Mouse (Mus musculus): ENCODE results near the gene Armh4. TPM values are rescaled to one million over a fixed set of nuclear protein-coding genes. Genes with fewer than 3 reads are reported as not detected.
"Not testable (repeated sequence)": the region's sequence is repeated elsewhere in the genome, so short reads cannot be mapped to it uniquely, and the experiment has no call there.

Armh4 gene
- polyA plus RNA-seq, 1 experiment, result 13.4 TPM

- no peak for TF ChIP-seq CTCF (IDR thresholded peaks at IDR 0.05; ENCODE audit: borderline replicate concordance, extremely low read depth, insufficient read depth, insufficient read length)
- TF ChIP-seq POLR2A (IDR thresholded peaks at IDR 0.05; ENCODE audit: borderline replicate concordance, extremely low read depth, insufficient read depth, insufficient read length, poor library complexity, severe bottlenecking), result no peak
- DNase-seq (ENCODE audit: low read depth), result peak; percentile 25
These were observed 2.8 kb downstream of the Armh4 start for GRCm38 (mm10) chr14:49780416-49780815.

DNA sequence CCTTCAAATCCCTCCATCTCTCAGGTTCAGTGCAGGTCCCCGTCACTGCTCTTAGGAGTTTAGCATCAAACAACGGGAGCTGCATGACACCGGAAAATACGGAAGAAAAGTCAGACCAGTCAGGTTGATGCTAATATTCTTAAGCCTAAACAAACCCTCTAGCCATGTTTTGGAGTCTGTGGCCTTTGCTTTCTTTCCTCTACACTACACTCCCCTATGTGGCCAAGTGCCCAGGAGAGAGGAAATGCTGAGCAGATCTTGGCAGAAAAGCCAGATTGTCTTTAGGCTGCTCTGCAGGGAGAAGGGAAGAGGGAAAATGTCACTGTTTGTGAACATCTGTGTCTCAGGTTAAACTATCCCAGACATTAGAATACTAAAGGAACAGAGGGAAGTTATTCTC, 5.6 kb downstream of the Armh4 start:
- not testable (repeated sequence) for DNase-seq (ENCODE audit: low read depth)

- TF ChIP-seq CTCF (IDR thresholded peaks at IDR 0.05; ENCODE audit: borderline replicate concordance, extremely low read depth, insufficient read depth, insufficient read length) (no peak), POLR2A (IDR thresholded peaks at IDR 0.05; ENCODE audit: borderline replicate concordance, extremely low read depth, insufficient read depth, insufficient read length, poor library complexity, severe bottlenecking) (no peak)
- no peak for DNase-seq (ENCODE audit: low read depth)
These were observed 11.4 kb downstream of the Armh4 start for GRCm38 (mm10) chr14:49771746-49772145.

- TF ChIP-seq CTCF (IDR thresholded peaks at IDR 0.05; ENCODE audit: borderline replicate concordance, extremely low read depth, insufficient read depth, insufficient read length) (no peak), POLR2A (IDR thresholded peaks at IDR 0.05; ENCODE audit: borderline replicate concordance, extremely low read depth, insufficient read depth, insufficient read length, poor library complexity, severe bottlenecking) (no peak)
- DNase-seq (ENCODE audit: low read depth), result peak; percentile 26
These were observed 16.6 kb downstream of the Armh4 start for GRCm38 (mm10) chr14:49766601-49767000.

DNA sequence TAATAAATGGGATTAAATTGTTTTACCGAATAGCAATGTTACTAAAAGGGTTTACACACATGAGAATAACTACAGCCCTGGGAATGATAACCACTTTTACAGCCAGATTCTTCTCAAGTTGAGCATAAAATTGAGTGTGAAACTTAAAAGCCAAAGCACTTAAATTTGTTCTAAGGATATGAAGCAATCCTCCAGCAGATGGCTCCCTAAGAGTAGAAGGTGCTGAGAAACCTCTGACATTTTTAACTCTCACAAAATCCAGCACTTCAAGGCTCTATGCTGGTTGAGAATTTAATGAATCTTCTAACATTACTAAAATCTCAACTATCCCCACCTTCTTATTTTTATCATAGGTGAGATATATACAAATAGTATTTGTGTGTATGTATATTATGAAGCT, 27.3 kb downstream of the Armh4 start:
- TF ChIP-seq POLR2A (IDR thresholded peaks at IDR 0.05; ENCODE audit: borderline replicate concordance, extremely low read depth, insufficient read depth, insufficient read length, poor library complexity, severe bottlenecking), result no peak
- TF ChIP-seq CTCF (IDR thresholded peaks at IDR 0.05; ENCODE audit: borderline replicate concordance, extremely low read depth, insufficient read depth, insufficient read length), result no peak
- peak; percentile 37 for DNase-seq (ENCODE audit: low read depth)

DNA sequence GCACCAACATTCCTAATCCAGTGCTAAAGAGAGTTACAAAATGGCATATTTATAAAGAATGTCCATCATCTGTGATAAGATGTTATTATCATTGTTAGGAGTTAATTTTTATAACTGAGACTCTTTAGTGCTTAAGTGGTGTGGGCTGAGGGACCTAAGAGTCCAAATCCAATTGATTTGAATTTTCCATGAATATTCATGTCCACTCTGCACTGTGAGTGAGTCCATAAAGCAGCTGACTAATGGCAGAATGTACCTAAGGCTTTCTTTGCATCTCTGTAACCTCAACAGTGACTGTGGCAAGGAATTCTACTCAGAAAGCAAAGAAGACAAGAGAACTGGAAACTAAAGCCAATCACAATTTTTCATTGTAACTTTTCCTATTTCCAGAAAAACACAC, 30.6 kb downstream of the Armh4 start:
- no peak for TF ChIP-seq POLR2A (IDR thresholded peaks at IDR 0.05; ENCODE audit: borderline replicate concordance, extremely low read depth, insufficient read depth, insufficient read length, poor library complexity, severe bottlenecking)
- TF ChIP-seq CTCF (IDR thresholded peaks at IDR 0.05; ENCODE audit: borderline replicate concordance, extremely low read depth, insufficient read depth, insufficient read length), result no peak
- peak; percentile 47 for DNase-seq (ENCODE audit: low read depth)

GRCm38 (mm10) chr14:49745874-49746273, 37.3 kb downstream of the Armh4 start:
- TF ChIP-seq CTCF (IDR thresholded peaks at IDR 0.05; ENCODE audit: borderline replicate concordance, extremely low read depth, insufficient read depth, insufficient read length), result no peak
- TF ChIP-seq POLR2A (IDR thresholded peaks at IDR 0.05; ENCODE audit: borderline replicate concordance, extremely low read depth, insufficient read depth, insufficient read length, poor library complexity, severe bottlenecking), result no peak
- DNase-seq (ENCODE audit: low read depth), result no peak

GRCm38 (mm10) chr14:49743946-49744526, 39.1 kb downstream of the Armh4 start:
- DNase-seq (ENCODE audit: low read depth), result no peak
- TF ChIP-seq POLR2A (IDR thresholded peaks at IDR 0.05; ENCODE audit: borderline replicate concordance, extremely low read depth, insufficient read depth, insufficient read length, poor library complexity, severe bottlenecking) (no peak), CTCF (IDR thresholded peaks at IDR 0.05; ENCODE audit: borderline replicate concordance, extremely low read depth, insufficient read depth, insufficient read length) (no peak)

- DNase-seq (ENCODE audit: low read depth), result peak; percentile 77
- TF ChIP-seq CTCF (IDR thresholded peaks at IDR 0.05; ENCODE audit: borderline replicate concordance, extremely low read depth, insufficient read depth, insufficient read length) (peak; percentile 16; the same call in 1 of the 2 replicates), POLR2A (IDR thresholded peaks at IDR 0.05; ENCODE audit: borderline replicate concordance, extremely low read depth, insufficient read depth, insufficient read length, poor library complexity, severe bottlenecking) (no peak)
These were observed 43.9 kb downstream of the Armh4 start for GRCm38 (mm10) chr14:49739328-49739727.

GRCm38 (mm10) chr14:49738441-49739088, 44.6 kb downstream of the Armh4 start:
- TF ChIP-seq POLR2A (IDR thresholded peaks at IDR 0.05; ENCODE audit: borderline replicate concordance, extremely low read depth, insufficient read depth, insufficient read length, poor library complexity, severe bottlenecking), result no peak
- no peak for TF ChIP-seq CTCF (IDR thresholded peaks at IDR 0.05; ENCODE audit: borderline replicate concordance, extremely low read depth, insufficient read depth, insufficient read length)
- DNase-seq (ENCODE audit: low read depth), result peak; percentile 59

GRCm38 (mm10) chr14:49733950-49734349, 49.2 kb downstream of the Armh4 start:
- DNase-seq (ENCODE audit: low read depth), result peak; percentile 79
- TF ChIP-seq POLR2A (IDR thresholded peaks at IDR 0.05; ENCODE audit: borderline replicate concordance, extremely low read depth, insufficient read depth, insufficient read length, poor library complexity, severe bottlenecking), result no peak
- peak; percentile 45; the same call in 1 of the 2 replicates for TF ChIP-seq CTCF (IDR thresholded peaks at IDR 0.05; ENCODE audit: borderline replicate concordance, extremely low read depth, insufficient read depth, insufficient read length)

DNA sequence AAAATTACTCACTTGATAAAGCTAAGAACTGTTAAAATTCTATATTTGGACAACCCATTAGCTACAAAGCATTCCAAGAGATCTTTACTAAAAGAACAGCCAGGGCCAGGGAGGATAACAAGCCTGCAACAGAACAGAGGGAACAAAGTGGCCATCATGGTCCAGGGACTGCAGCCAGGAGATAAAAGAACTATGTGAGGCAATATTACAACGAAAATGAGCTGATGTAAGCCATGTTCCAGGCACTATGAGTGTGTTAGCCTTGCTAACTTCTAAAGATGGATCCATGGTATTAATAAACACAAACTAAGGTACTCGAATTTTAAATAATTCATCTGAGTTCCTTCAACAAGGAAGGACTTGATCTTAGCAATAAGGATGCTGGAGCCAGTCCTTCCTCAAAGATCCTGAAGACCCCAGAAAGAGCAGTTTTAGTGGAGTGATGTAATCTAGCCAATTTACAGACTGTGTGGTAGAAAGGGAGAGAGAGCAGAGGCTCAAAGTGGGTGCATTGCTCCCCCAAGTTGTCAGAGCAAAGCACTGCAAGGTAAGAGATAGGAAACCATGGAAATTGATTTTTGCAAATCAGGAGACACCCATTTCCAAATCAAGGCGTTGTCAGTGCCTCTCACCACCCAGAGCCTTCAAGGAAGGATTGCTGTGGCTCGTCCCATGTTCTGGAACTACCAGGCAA, 59.7 kb downstream of the Armh4 start:
- TF ChIP-seq CTCF (IDR thresholded peaks at IDR 0.05; ENCODE audit: borderline replicate concordance, extremely low read depth, insufficient read depth, insufficient read length) (peak; percentile 56; the same call in 1 of the 2 replicates), POLR2A (IDR thresholded peaks at IDR 0.05; ENCODE audit: borderline replicate concordance, extremely low read depth, insufficient read depth, insufficient read length, poor library complexity, severe bottlenecking) (no peak)
- peak; percentile 56 for DNase-seq (ENCODE audit: low read depth)
